Comparison of ENCODE assay signal across 8 mouse cellular contexts in the genomic region with DNA sequence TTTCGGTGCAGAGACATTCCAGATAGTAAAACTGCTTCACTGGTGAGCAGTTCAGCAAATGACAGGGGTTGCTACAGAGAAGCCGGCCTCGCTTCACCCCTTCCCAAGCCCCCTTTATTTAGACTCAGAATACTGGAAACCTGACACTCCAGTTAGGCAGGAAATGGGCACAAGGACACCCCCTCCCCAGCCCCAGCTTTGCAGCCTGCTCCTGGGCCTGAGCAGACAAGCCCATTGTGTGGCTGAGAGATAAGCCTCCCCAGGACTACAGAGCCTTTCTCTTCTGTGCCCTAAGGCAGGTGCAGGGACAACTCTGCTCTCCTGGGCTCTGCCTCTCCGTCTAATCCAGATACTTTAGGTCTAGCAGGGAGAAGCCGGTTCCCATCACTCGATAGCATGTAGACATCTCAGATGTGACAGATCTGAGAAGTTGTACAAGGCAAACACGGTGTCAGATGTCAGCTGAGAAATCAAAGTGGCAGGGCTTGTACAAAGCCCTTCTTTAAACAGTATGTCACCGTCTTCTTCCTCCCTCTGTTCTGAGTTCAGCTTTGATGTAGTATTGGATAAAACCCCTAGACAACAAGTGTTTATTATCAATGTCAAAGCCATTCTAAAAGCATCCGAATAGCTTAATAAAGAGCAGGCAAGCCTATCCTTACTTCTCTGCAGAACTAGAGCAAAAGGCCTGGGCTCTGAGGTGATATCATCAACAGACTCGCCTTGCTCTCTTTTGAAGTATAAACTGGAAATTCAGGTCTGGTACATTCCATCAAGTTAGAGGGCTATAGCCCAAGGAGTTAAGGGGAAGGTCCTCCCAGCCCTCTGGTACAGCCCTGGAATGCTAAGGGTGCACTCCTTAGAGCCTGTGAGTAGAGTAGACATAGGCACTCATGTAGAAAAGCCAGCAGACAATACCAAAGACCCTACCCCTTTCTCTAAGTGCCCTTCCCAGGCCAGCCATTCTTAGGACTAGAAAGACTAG. TPM values are rescaled to one million over a fixed set of nuclear protein-coding genes. Genes with fewer than 3 reads are reported as not detected.
A peak's percentile ranks its signal among the peaks of the same experiment; 100 is the strongest.
DNase-seq lines count a peak whose midpoint lies in the region; ATAC-seq lines count a peak whose summit lies in the region.

No protein-coding gene starts in this region.

- WGBS in hindbrain, embryonic 14.5 days: 18% methylated on average over 10 of the region's 10 CpGs

- no peaks in the 10 kb centered on the region; the same call in 1 of the 2 replicates for H3K36me3 ChIP-seq in hindbrain, embryonic 14.5 days (replicated peaks; ENCODE audit: control insufficient read depth, insufficient read depth)

- H3K27ac ChIP-seq in hindbrain, embryonic 14.5 days: peak overlapping the region; percentile 39; the same call in 1 of the 2 replicates

- peak; percentile 27; the same call in 1 of the 2 replicates for ATAC-seq in hindbrain, embryonic 14.5 days (ENCODE audit: low FRiP score)
- no peak for ATAC-seq in granulocyte monocyte progenitor cell, adult 5-6 weeks (replicated peaks; ENCODE audit: poor library complexity, severe bottlenecking)

- H3K4me1 ChIP-seq in hindbrain, embryonic 14.5 days (replicated peaks; ENCODE audit: control insufficient read depth, insufficient read depth, low read length): peaks cover 5% of the 10 kb centered on the region

- no peak overlapping the region for H3K4me2 ChIP-seq in hindbrain, embryonic 14.5 days (replicated peaks)

- H3K9me3 ChIP-seq in hindbrain, embryonic 14.5 days (ENCODE audit: control insufficient read depth, low read length): no peaks in the 10 kb centered on the region

- peak; percentile 42 for DNase-seq in urinary bladder, adult 2 months (ENCODE audit: low spot score)
- no peak for DNase-seq in urinary bladder, postnatal 10 days (ENCODE audit: low spot score)
- no peak for DNase-seq in hindbrain, embryonic 14.5 days (ENCODE audit: low spot score)
- DNase-seq in mesoderm, embryonic 11.5 days (ENCODE audit: low read depth, low spot score): peak; percentile 49
- DNase-seq in yolk sac, embryonic 10.5 days (ENCODE audit: low spot score): peak; percentile 53
- DNase-seq in cerebellum, adult 11-12 months: no peak
- no peak for DNase-seq in adrenal gland, postnatal 4 days (ENCODE audit: low spot score in 2 of 2)

- H3K27me3 ChIP-seq in hindbrain, embryonic 14.5 days (ENCODE audit: control insufficient read depth, insufficient read depth, low read length): no peaks in the 10 kb centered on the region

- no peak overlapping the region for H3K4me3 ChIP-seq in hindbrain, embryonic 14.5 days (replicated peaks; ENCODE audit: low read length)

- no peak overlapping the region for H3K9ac ChIP-seq in hindbrain, embryonic 14.5 days

RNA-seq across cellular contexts. Expression of gene Kremen1, which starts 21.4 kb away (rescaled TPM):
- polyA plus RNA-seq in urinary bladder, adult 2 months (2012; rRNA removed): 36.7 and 39.8 TPM in 2 replicates
- polyA plus RNA-seq in hindbrain, embryonic 14.5 days (2014; fragmentation: Nextera tagmentation; extraction: Ambion mirVana): 3.9 and 5.7 TPM in 2 replicates
- 10 to 100 TPM; 26.9 to 27.2 TPM for total RNA-seq in adrenal gland, postnatal 4 days (2021)
- total RNA-seq in granulocyte monocyte progenitor cell, adult 5-6 weeks (2014; fragmentation: Nextera tagmentation): 4.1 and 6.8 TPM in 2 replicates
- 1.9 and 2.1 TPM in 2 replicates for total RNA-seq in granulocyte monocyte progenitor cell, adult 5-6 weeks (2017)

Comparison
In these comparisons a context has a peak if more than half of its experiments do, and no peak if none do; other contexts are left out.
1. DNase-seq: peak in urinary bladder, adult 2 months (single experiment), mesoderm, embryonic 11.5 days (single experiment) and yolk sac, embryonic 10.5 days (single experiment); none in urinary bladder, postnatal 10 days (single experiment), hindbrain, embryonic 14.5 days (single experiment), cerebellum, adult 11-12 months (single experiment) and adrenal gland, postnatal 4 days (0 of 2).